Mouse (Mus musculus) kidney, adult 2 months (tissue): ENCODE measurements at regions not wholly inside any gene's neighbourhood (a gene's known extent, or its start where the extent isn't known, plus 50 kb on each side); places are given as distances from the start of the nearest gene placed in this dataset.

Experiments used
- CTCF ChIP-seq: fragments of 200-500 bp; conservative IDR thresholded peaks from 2 replicates; pipeline ENCODE4 v1.5.1; 2011; ENCODE audit warnings: low read depth, mild to moderate bottlenecking, control low read depth, low read length, moderate library complexity, mixed read lengths; ENCODE audit not compliant: insufficient read depth, insufficient read length
- POLR2A ChIP-seq: fragments of 200-500 bp; IDR thresholded peaks from one replicate; pipeline ENCODE4 v1.6.1; 2011; ENCODE audit warnings: low read depth, low read length, control low read depth

- TF ChIP-seq POLR2A, result no peak
- no peak for TF ChIP-seq CTCF
These were observed 92.2 kb downstream of the Ptger2 start for GRCm38 (mm10) chr14:45080231-45080630.
